Mouse (Mus musculus) liver, embryonic 16.5 days (tissue): ENCODE results near the gene Psmb5. TPM values are rescaled to one million over a fixed set of nuclear protein-coding genes. Genes with fewer than 3 reads are reported as not detected.
A peak's percentile ranks its signal among the peaks of the same experiment; 100 is the strongest.

Experiments
- ATAC-seq: fragments of 200-750 bp; cut with Nextera tagmentation; 2 replicates; pipeline ENCODE4 v1.8.0; 2017; ENCODE audit warnings: low read depth, mild to moderate bottlenecking, moderate number of reproducible peaks, moderate library complexity
- H3K27ac ChIP-seq: fragments of 300-500 bp; sonication (generic); 2 replicates; pipeline ENCODE4 v1.5.1; 2014; ENCODE audit warnings: mild to moderate bottlenecking, low read length
- H3K27me3 ChIP-seq: fragments of 300-500 bp; sonication (generic); 2 replicates; pipeline ENCODE4 v1.6.1; 2014; ENCODE audit warnings: low read depth, low read length, mixed read lengths; ENCODE audit not compliant: control insufficient read depth, insufficient read depth
- H3K36me3 ChIP-seq: fragments of 300-500 bp; sonication (generic); 2 replicates; pipeline ENCODE4 v1.6.1; 2014; ENCODE audit warnings: mild to moderate bottlenecking; ENCODE audit not compliant: control insufficient read depth, insufficient read depth
- H3K4me1 ChIP-seq: fragments of 300-500 bp; sonication (generic); 2 replicates; pipeline ENCODE4 v1.6.1; 2014; ENCODE audit warnings: low read depth, low read length, mixed read lengths; ENCODE audit not compliant: control insufficient read depth
- H3K4me2 ChIP-seq: fragments of 300-500 bp; sonication (generic); 2 replicates; pipeline ENCODE4 v1.6.1; 2014; ENCODE audit warnings: low read depth, low read length, mixed read lengths
- H3K4me3 ChIP-seq: fragments of 300-500 bp; sonication (generic); 2 replicates; pipeline ENCODE4 v1.5.1; 2014; ENCODE audit warnings: low read depth, mild to moderate bottlenecking, low read length
- H3K9ac ChIP-seq: fragments of 300-500 bp; sonication (generic); 2 replicates; pipeline ENCODE4 v1.6.1; 2014; ENCODE audit warnings: low read depth, low read length
- H3K9me3 ChIP-seq: fragments of 300-500 bp; sonication (generic); replicated peaks from 2 replicates; pipeline ENCODE4 v1.6.1; 2016; ENCODE audit warnings: low read length; ENCODE audit not compliant: control insufficient read depth
- WGBS: fragments of 180-500 bp; shearing (Covaris S2); extraction: QIAGEN DNeasy Blood & Tissue Kit; methylation state at CpG from one replicate; pipeline ENCODE4 v1.1.7; 2014; ENCODE audit not compliant: insufficient replicate concordance; 5-methylcytosine and 5-hydroxymethylcytosine counted together
- polyA plus RNA-seq: library from polyadenylated mRNA; unstranded; fragments of >200 nt; fragmentation: Nextera tagmentation; extraction: Ambion mirVana; gene quantifications from 2 replicates; pipeline ENCODE4 v1.2.1, GENCODE M21; 2015

The Psmb5 gene
- polyA plus RNA-seq, 1 experiment from 2014 or later: 173 TPM

- Histone ChIP-seq H3K36me3 (peaks cover 79% of the 10 kb centered on the region), H3K9ac (no peak overlapping the region), H3K9me3 (no peaks in the 10 kb centered on the region), H3K4me3 (no peak overlapping the region), H3K27me3 (no peaks in the 10 kb centered on the region), H3K27ac (no peak overlapping the region), H3K4me2 (no peak overlapping the region), H3K4me1 (peaks cover 9% of the 10 kb centered on the region)
- no peak for ATAC-seq
- 93% methylated on average over 8 of the region's 8 CpGs for WGBS
These were observed 29.2 kb upstream of the Psmb5 start for GRCm38 (mm10) chr14:54646898-54647636.

GRCm38 (mm10) chr14:54646455-54646854, 28.6 kb upstream of the Psmb5 start:
- H3K27me3 ChIP-seq: no peaks in the 10 kb centered on the region
- no peak overlapping the region for H3K27ac ChIP-seq
- H3K4me3 ChIP-seq: no peak overlapping the region
- WGBS: 94% methylated on average over 17 of the region's 17 CpGs
- H3K9ac ChIP-seq: no peak overlapping the region
- no peaks in the 10 kb centered on the region for H3K9me3 ChIP-seq
- H3K4me1 ChIP-seq: peaks cover 5% of the 10 kb centered on the region; the same call in 1 of the 2 replicates
- no peak overlapping the region for H3K4me2 ChIP-seq
- H3K36me3 ChIP-seq: peaks cover 77% of the 10 kb centered on the region
- ATAC-seq: no peak

GRCm38 (mm10) chr14:54644294-54644693, 26.5 kb upstream of the Psmb5 start:
- H3K9ac ChIP-seq: no peak overlapping the region
- no peak overlapping the region for H3K27ac ChIP-seq
- H3K27me3 ChIP-seq: peaks cover 15% of the 10 kb centered on the region
- no peaks in the 10 kb centered on the region for H3K9me3 ChIP-seq
- H3K4me2 ChIP-seq: no peak overlapping the region
- H3K4me3 ChIP-seq: no peak overlapping the region
- H3K36me3 ChIP-seq: peaks cover 59% of the 10 kb centered on the region
- peaks cover 7% of the 10 kb centered on the region; the same call in 1 of the 2 replicates for H3K4me1 ChIP-seq
- 88% methylated on average over 9 of the region's 9 CpGs for WGBS
- no peak for ATAC-seq

- ATAC-seq: no peak
- Histone ChIP-seq H3K4me2 (no peak overlapping the region), H3K27me3 (peaks cover 19% of the 10 kb centered on the region), H3K36me3 (peaks cover 52% of the 10 kb centered on the region), H3K27ac (no peak overlapping the region), H3K4me1 (peaks cover 7% of the 10 kb centered on the region; the same call in 1 of the 2 replicates), H3K9me3 (no peaks in the 10 kb centered on the region), H3K4me3 (no peak overlapping the region), H3K9ac (no peak overlapping the region)
- WGBS: 80% methylated on average over 2 of the region's 2 CpGs
These were observed 25.2 kb upstream of the Psmb5 start for GRCm38 (mm10) chr14:54643011-54643410.

- peaks cover 47% of the 10 kb centered on the region for H3K36me3 ChIP-seq
- H3K4me1 ChIP-seq: peaks cover 7% of the 10 kb centered on the region; the same call in 1 of the 2 replicates
- no peak overlapping the region for H3K27ac ChIP-seq
- H3K9me3 ChIP-seq: no peaks in the 10 kb centered on the region
- 86% methylated on average over 25 of the region's 25 CpGs for WGBS
- H3K9ac ChIP-seq: no peak overlapping the region
- H3K4me3 ChIP-seq: no peak overlapping the region
- H3K27me3 ChIP-seq: peaks cover 19% of the 10 kb centered on the region
- ATAC-seq: no peak
- H3K4me2 ChIP-seq: no peak overlapping the region
These were observed 24.6 kb upstream of the Psmb5 start for GRCm38 (mm10) chr14:54642224-54642944.

- peak; percentile 95 for ATAC-seq
- under 1% methylated on average over 46 of the region's 52 CpGs for WGBS
- H3K27ac ChIP-seq: no peak within 1 kb of the TSS
These were observed 23.6 kb upstream of the Psmb5 start, which contains the start of gene Cdh24 for GRCm38 (mm10) chr14:54641305-54641969. TSS of gene Cdh24 (minus strand) at chr14:54641364.

GRCm38 (mm10) chr14:54640946-54641304, 23.1 kb upstream of the Psmb5 start, which contains the start of gene Gm17606:
TSS of gene Gm17606 (plus strand) at chr14:54640952.
- no peak for ATAC-seq
- Histone ChIP-seq H3K4me1 (peaks cover 7% of the 10 kb centered on the region; the same call in 1 of the 2 replicates), H3K4me3 (peak within 1 kb of the TSS; percentile 62), H3K9ac (peak within 1 kb of the TSS; percentile 76), H3K36me3 (peaks cover 37% of the 10 kb centered on the region), H3K9me3 (no peaks in the 10 kb centered on the region), H3K4me2 (peak within 1 kb of the TSS; percentile 79), H3K27me3 (peaks cover 19% of the 10 kb centered on the region), H3K27ac (no peak within 1 kb of the TSS)
- WGBS: under 1% methylated on average over 28 of the region's 28 CpGs

More at GRCm38 (mm10) chr14:54641305-54641969, 23.6 kb upstream of the Psmb5 start, which contains the start of gene Cdh24:
- Histone ChIP-seq H3K9me3 (no peaks in the 10 kb centered on the region), H3K4me1 (peaks cover 7% of the 10 kb centered on the region; the same call in 1 of the 2 replicates), H3K4me3 (peak within 1 kb of the TSS; percentile 62), H3K4me2 (peak within 1 kb of the TSS; percentile 79), H3K9ac (peak within 1 kb of the TSS; percentile 76), H3K27me3 (peaks cover 19% of the 10 kb centered on the region), H3K36me3 (peaks cover 42% of the 10 kb centered on the region)

- WGBS: 48% methylated on average over 4 of the region's 4 CpGs
- peaks cover 7% of the 10 kb centered on the region; the same call in 1 of the 2 replicates for H3K4me1 ChIP-seq
- H3K9ac ChIP-seq: no peak overlapping the region
- H3K36me3 ChIP-seq: peaks cover 29% of the 10 kb centered on the region
- H3K27me3 ChIP-seq: peaks cover 19% of the 10 kb centered on the region
- H3K27ac ChIP-seq: no peak overlapping the region
- H3K4me3 ChIP-seq: no peak overlapping the region
- ATAC-seq: no peak
- H3K9me3 ChIP-seq: no peaks in the 10 kb centered on the region
- H3K4me2 ChIP-seq: no peak overlapping the region
These were observed 22.3 kb upstream of the Psmb5 start for GRCm38 (mm10) chr14:54640121-54640520.
